Mouse (Mus musculus): ENCODE data around the gene Lhcgr.

The Lhcgr gene

DNA sequence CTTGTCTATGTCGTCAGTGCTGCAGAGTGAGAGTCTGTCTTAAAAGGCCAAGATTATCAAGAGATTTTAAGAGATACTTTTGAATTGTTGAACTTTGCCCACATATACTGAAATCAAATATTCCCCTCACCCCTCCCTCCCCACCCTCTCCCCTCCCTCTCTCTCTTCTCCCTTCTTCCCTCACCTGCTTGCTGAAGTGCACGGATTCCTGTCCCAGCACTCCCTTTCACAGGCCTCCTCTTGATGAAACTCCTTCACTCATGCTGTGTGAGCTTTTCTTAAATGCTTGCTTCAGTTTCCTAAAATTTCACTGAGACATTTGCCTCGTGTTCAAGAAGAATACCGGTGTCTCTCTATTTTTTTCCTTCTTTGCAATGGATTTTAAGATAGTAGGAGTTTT is 88.7 kb downstream of the Lhcgr start:
- no peak for DNase-seq (ENCODE audit: low spot score)

DNA sequence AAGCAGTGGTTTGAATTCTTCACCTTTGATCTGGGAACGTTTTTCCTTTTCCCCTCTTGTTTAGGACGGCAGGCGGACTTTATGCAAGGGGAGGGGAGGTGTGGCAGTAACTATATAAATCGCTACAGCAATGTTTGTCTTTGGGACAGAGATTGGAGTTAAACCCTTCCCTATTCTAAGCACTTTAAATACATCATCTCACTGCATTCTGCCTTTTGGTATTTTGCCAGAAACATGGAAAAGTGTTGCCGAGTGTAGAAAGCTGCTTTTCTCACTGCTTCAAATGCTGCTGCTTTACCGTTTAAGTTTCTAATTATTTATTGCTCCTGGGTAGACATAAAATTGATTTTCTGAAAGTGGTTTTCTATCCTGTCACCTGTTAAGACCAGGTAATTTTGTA is 89.4 kb downstream of the Lhcgr start:
- no peak for DNase-seq (ENCODE audit: low spot score)

- DNase-seq (ENCODE audit: low spot score), result no peak
Observed at GRCm38 (mm10) chr17:88700901-88701300, 90.9 kb downstream of the Lhcgr start.

DNA sequence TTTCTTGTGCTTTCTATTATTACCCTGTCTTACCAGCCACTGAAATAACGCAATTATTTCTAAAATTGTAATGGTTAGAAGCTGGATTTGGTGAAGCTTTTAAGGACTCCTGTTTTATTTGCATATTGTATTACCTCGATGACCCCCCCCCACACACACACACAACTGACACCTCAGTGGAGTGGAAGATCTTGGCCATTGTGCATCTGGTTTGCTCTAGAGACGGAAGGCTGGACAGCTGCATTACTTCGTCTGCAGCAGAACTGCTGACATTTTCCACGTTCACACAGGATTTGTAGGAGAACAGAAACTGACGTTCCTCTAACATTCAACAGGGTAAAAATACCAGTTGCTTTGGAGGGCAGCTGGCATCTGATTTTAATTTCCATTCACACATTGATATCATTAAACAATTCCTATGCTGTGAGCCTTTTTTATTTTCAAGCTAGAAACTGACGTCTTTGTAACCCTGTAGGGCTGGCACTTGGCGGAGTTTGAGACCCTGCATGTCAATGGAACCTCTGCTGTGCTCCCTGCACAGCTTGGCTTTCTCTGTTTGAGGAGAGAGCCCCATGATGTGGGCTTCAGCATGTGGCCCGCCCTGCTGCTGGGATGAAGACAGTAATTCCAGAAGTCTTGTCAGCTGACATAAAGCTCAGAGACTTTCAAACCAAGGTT is 95.0 kb downstream of the Lhcgr start:
- no peak for DNase-seq (ENCODE audit: low spot score)

- DNase-seq (ENCODE audit: low spot score), result no peak
Observed at GRCm38 (mm10) chr17:88688226-88688625, 103.6 kb downstream of the Lhcgr start.

GRCm38 (mm10) chr17:88675310-88676309 is 116.2 kb downstream of the Lhcgr start:
- DNase-seq (ENCODE audit: low spot score), result peak; percentile 9

- no peak for DNase-seq (ENCODE audit: low spot score)
Observed at GRCm38 (mm10) chr17:88670800-88671199, 121.0 kb downstream of the Lhcgr start.

DNA sequence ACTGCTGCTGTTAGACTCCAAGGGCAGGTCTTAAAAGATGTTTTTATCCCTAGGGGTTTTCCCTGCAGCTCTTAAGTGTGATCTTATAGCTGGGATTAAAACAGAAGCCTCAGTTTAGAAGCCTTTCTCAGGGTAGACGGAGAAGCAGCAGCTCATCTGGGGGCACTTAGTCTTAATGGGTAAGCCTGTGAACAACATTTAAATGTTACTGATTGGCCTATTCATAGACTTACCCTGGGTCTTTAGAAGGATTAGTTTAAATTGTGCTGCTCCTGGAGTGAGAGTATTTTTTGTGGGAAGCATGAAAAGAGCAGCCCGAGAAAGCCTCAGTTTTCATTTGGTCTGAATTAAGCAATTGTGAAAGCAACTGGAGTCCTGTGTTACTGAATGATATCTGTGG is 121.9 kb downstream of the Lhcgr start:
- DNase-seq (ENCODE audit: low spot score), result no peak

DNA sequence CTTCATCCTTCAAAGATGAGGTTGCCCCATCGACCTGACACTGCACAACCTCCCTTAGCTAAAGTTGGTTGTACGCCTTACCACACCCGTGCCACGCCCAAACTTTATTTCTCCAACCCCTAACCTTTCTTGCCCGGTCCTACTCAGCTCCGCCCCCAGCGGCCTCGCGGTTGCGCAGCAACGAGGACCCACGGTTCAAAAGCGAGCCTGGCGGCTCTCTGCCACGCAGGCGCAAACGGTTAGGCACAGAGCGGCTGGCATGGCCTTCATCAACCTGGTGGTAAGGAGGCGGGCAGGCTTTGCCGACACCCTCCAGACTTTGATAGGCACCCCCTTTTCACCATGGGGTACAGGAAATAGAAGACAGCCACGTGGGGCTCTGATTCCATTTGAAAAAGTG is 123.3 kb downstream of the Lhcgr start, which contains the start of gene Gtf2a1l:
Gene Gtf2a1l, plus strand, starts transcription at position 209 of the 400 bp plus-strand sequence.
- peak; percentile 26 for DNase-seq (ENCODE audit: low spot score)

Measured in layer of hippocampus, adult 9-10 months (tissue).